Mouse (Mus musculus) embryonic facial prominence, embryonic 14.5 days (tissue): ENCODE measurements around the gene Rnase9. TPM values are rescaled to one million over a fixed set of nuclear protein-coding genes. Genes with fewer than 3 reads are reported as not detected.

Source experiments
- ATAC-seq: fragments of 200-750 bp; cut with Nextera tagmentation; 2 replicates; pipeline ENCODE4 v1.8.0; 2017; ENCODE audit warnings: low read depth, moderate number of reproducible peaks, moderate TSS enrichment
- DNase-seq: peaks from one replicate; pipeline ENCODE4 v3.0.0-alpha.2; 2015; ENCODE audit warnings: low spot score
- H3K27ac ChIP-seq: fragments of 300-500 bp; sonication (generic); replicated peaks from 2 replicates; pipeline ENCODE4 v1.5.1; 2014; ENCODE audit warnings: low read depth, mild to moderate bottlenecking, low read length, moderate library complexity
- H3K27me3 ChIP-seq: fragments of 300-500 bp; sonication (generic); replicated peaks from 2 replicates; pipeline ENCODE4 v1.6.1; 2014; ENCODE audit warnings: low read length; ENCODE audit not compliant: control insufficient read depth, insufficient read depth
- H3K36me3 ChIP-seq: fragments of 300-500 bp; sonication (generic); 2 replicates; pipeline ENCODE4 v1.6.1; 2014; ENCODE audit warnings: low read length, mixed read lengths; ENCODE audit not compliant: control insufficient read depth, insufficient read depth
- H3K4me1 ChIP-seq: fragments of 300-500 bp; sonication (generic); 2 replicates; pipeline ENCODE4 v1.6.1; 2014; ENCODE audit warnings: antibody characterized with exemption, low read length; ENCODE audit not compliant: control insufficient read depth, insufficient read depth
- H3K4me2 ChIP-seq: fragments of 300-500 bp; sonication (generic); 2 replicates; pipeline ENCODE4 v1.6.1; 2014; ENCODE audit warnings: low read depth, mild to moderate bottlenecking, low read length, moderate library complexity, mixed read lengths
- H3K4me3 ChIP-seq: fragments of 300-500 bp; sonication (generic); 2 replicates; pipeline ENCODE4 v1.5.1; 2014; ENCODE audit warnings: low read depth, mild to moderate bottlenecking, low read length
- H3K9ac ChIP-seq: fragments of 300-500 bp; sonication (generic); 2 replicates; pipeline ENCODE4 v1.6.1; 2014; ENCODE audit warnings: low read depth, mild to moderate bottlenecking, low read length, moderate library complexity, mixed read lengths
- H3K9me3 ChIP-seq: fragments of 300-500 bp; sonication (generic); 2 replicates; pipeline ENCODE4 v1.6.1; 2016; ENCODE audit warnings: low read length; ENCODE audit not compliant: control insufficient read depth
- WGBS: fragments of 180-500 bp; shearing (Covaris S2); extraction: QIAGEN DNeasy Blood & Tissue Kit; methylation state at CpG from one replicate; pipeline ENCODE4 v1.1.7; 2014; 5-methylcytosine and 5-hydroxymethylcytosine counted together
- polyA plus RNA-seq: library from polyadenylated mRNA; unstranded; fragments of >200 nt; fragmentation: Nextera tagmentation; extraction: Ambion mirVana; gene quantifications from 2 replicates; pipeline ENCODE4 v1.2.1, GENCODE M21; 2014

Rnase9 gene
- polyA plus RNA-seq: not detected in 2 replicates

GRCm38 (mm10) chr14:51041769-51042168, at the start of gene Rnase9:
Rnase9 (minus strand) TSS chr14:51041869.
- WGBS: 71% methylated on average over 6 of the region's 6 CpGs
- H3K9me3 ChIP-seq: no peaks in the 10 kb centered on the region
- ATAC-seq (no peak), DNase-seq (no peak)
- H3K9ac ChIP-seq: no peak within 1 kb of the TSS
- H3K4me3 ChIP-seq: no peak within 1 kb of the TSS
- no peaks in the 10 kb centered on the region for H3K27me3 ChIP-seq
- H3K27ac ChIP-seq: no peak within 1 kb of the TSS
- no peak within 1 kb of the TSS for H3K4me2 ChIP-seq
- H3K4me1 ChIP-seq: no peaks in the 10 kb centered on the region
- no peaks in the 10 kb centered on the region for H3K36me3 ChIP-seq

GRCm38 (mm10) chr14:51090077-51090781, 48.6 kb upstream of the Rnase9 start:
- ATAC-seq: peak; percentile 48
- H3K27me3 ChIP-seq: no peaks in the 10 kb centered on the region
- H3K9me3 ChIP-seq: no peaks in the 10 kb centered on the region
- peak overlapping the region; percentile 67 for H3K4me2 ChIP-seq
- H3K9ac ChIP-seq: peak overlapping the region; percentile 72
- H3K4me1 ChIP-seq: peaks cover 3% of the 10 kb centered on the region; the same call in 1 of the 2 replicates
- H3K27ac ChIP-seq: peak overlapping the region; percentile 89
- WGBS: under 1% methylated on average over 27 of the region's 27 CpGs
- H3K36me3 ChIP-seq: no peaks in the 10 kb centered on the region
- peak; percentile 86 for DNase-seq
- H3K4me3 ChIP-seq: peak overlapping the region; percentile 55

- peaks cover 3% of the 10 kb centered on the region; the same call in 1 of the 2 replicates for H3K4me1 ChIP-seq
- ATAC-seq (no peak), DNase-seq (no peak)
- no peaks in the 10 kb centered on the region for H3K36me3 ChIP-seq
- WGBS: 1% methylated on average over 15 of the region's 15 CpGs
- no peaks in the 10 kb centered on the region for H3K27me3 ChIP-seq
- no peaks in the 10 kb centered on the region for H3K9me3 ChIP-seq
- H3K4me2 ChIP-seq: peak overlapping the region; percentile 67
- H3K4me3 ChIP-seq: peak overlapping the region; percentile 55
- H3K9ac ChIP-seq: peak overlapping the region; percentile 66
- peak overlapping the region; percentile 89 for H3K27ac ChIP-seq
These were observed 48.0 kb upstream of the Rnase9 start for GRCm38 (mm10) chr14:51089674-51090076.

- peak overlapping the region; percentile 67 for H3K4me2 ChIP-seq
- DNase-seq: peak; percentile 97
- no peaks in the 10 kb centered on the region for H3K36me3 ChIP-seq
- ATAC-seq: peak; percentile 95
- H3K9ac ChIP-seq: peak overlapping the region; percentile 66
- no peaks in the 10 kb centered on the region for H3K9me3 ChIP-seq
- H3K4me1 ChIP-seq: peaks cover 3% of the 10 kb centered on the region; the same call in 1 of the 2 replicates
- peak overlapping the region; percentile 55 for H3K4me3 ChIP-seq
- peak overlapping the region; percentile 89 for H3K27ac ChIP-seq
- H3K27me3 ChIP-seq: no peaks in the 10 kb centered on the region
- under 1% methylated on average over 33 of the region's 34 CpGs for WGBS
These were observed 47.5 kb upstream of the Rnase9 start for GRCm38 (mm10) chr14:51088970-51089673.

- H3K27me3 ChIP-seq: no peaks in the 10 kb centered on the region
- peak overlapping the region; percentile 67 for H3K4me2 ChIP-seq
- peak; percentile 91 for DNase-seq
- H3K4me3 ChIP-seq: peak overlapping the region; percentile 55
- H3K9ac ChIP-seq: peak overlapping the region; percentile 54
- H3K27ac ChIP-seq: peak overlapping the region; percentile 65
- WGBS: under 1% methylated on average over 23 of the region's 23 CpGs
- no peaks in the 10 kb centered on the region for H3K36me3 ChIP-seq
- peaks cover 3% of the 10 kb centered on the region; the same call in 1 of the 2 replicates for H3K4me1 ChIP-seq
- H3K9me3 ChIP-seq: no peaks in the 10 kb centered on the region
- peak; percentile 19 for ATAC-seq
These were observed 46.7 kb upstream of the Rnase9 start for GRCm38 (mm10) chr14:51088166-51088969.

GRCm38 (mm10) chr14:51087762-51088161, 46.1 kb upstream of the Rnase9 start:
- no peaks in the 10 kb centered on the region for H3K27me3 ChIP-seq
- H3K4me1 ChIP-seq: peaks cover 3% of the 10 kb centered on the region; the same call in 1 of the 2 replicates
- H3K4me2 ChIP-seq: peak overlapping the region; percentile 67
- 0 out of 2 replicates have a peak overlapping the region, but pooled peaks have one; percentile 54 for H3K9ac ChIP-seq
- peak overlapping the region; percentile 55 for H3K4me3 ChIP-seq
- no peaks in the 10 kb centered on the region for H3K36me3 ChIP-seq
- DNase-seq: peak; percentile 51
- 8% methylated on average over 9 of the region's 9 CpGs for WGBS
- ATAC-seq: no peak
- no peak overlapping the region; the same call in 1 of the 2 replicates for H3K27ac ChIP-seq
- no peaks in the 10 kb centered on the region for H3K9me3 ChIP-seq

- Histone ChIP-seq H3K36me3 (no peaks in the 10 kb centered on the region), H3K27ac (no peak overlapping the region), H3K9me3 (no peaks in the 10 kb centered on the region), H3K4me3 (no peak overlapping the region), H3K4me2 (no peak overlapping the region), H3K27me3 (no peaks in the 10 kb centered on the region), H3K9ac (no peak overlapping the region), H3K4me1 (no peaks in the 10 kb centered on the region)
- ATAC-seq (no peak), DNase-seq (no peak)
- WGBS: 73% methylated on average over 4 of the region's 4 CpGs
These were observed 44.2 kb upstream of the Rnase9 start for GRCm38 (mm10) chr14:51085911-51086310.

GRCm38 (mm10) chr14:51085086-51085485, 43.4 kb upstream of the Rnase9 start:
- Histone ChIP-seq H3K9ac (no peak overlapping the region), H3K27ac (no peak overlapping the region), H3K9me3 (no peaks in the 10 kb centered on the region), H3K36me3 (no peaks in the 10 kb centered on the region), H3K4me2 (no peak overlapping the region), H3K4me3 (no peak overlapping the region), H3K27me3 (peaks cover 2% of the 10 kb centered on the region; the same call in 1 of the 2 replicates), H3K4me1 (no peaks in the 10 kb centered on the region)
- WGBS: 77% methylated on average over 2 of the region's 2 CpGs
- ATAC-seq: no peak
- no peak for DNase-seq
